Mouse (Mus musculus) thymus, adult 2 months (tissue): ENCODE measurements around the gene Ifit2. TPM values are rescaled to one million over a fixed set of nuclear protein-coding genes. Genes with fewer than 3 reads are reported as not detected.
"Not testable (repeated sequence)": the region's sequence is repeated elsewhere in the genome, so short reads cannot be mapped to it uniquely, and the experiment has no call there.

ENCODE experiments used
- DNase-seq: peaks from one replicate; pipeline ENCODE4 v3.0.0; 2021
- H3K27ac ChIP-seq: fragments of 200-500 bp; 2 replicates; pipeline ENCODE4 v1.5.1; 2012; ENCODE audit warnings: low read length, control low read depth; ENCODE audit not compliant: control insufficient read depth, insufficient read depth
- H3K27me3 ChIP-seq: fragments of 200-500 bp; 2 replicates; pipeline ENCODE4 v1.6.1; 2012; ENCODE audit warnings: mild to moderate bottlenecking, low read length, moderate library complexity, mixed read lengths; ENCODE audit not compliant: control insufficient read depth, insufficient read depth
- H3K36me3 ChIP-seq: fragments of 200-500 bp; 2 replicates; pipeline ENCODE4 v1.6.1; 2012; ENCODE audit warnings: mild to moderate bottlenecking, low read length, moderate library complexity; ENCODE audit not compliant: control insufficient read depth, insufficient read depth
- H3K4me1 ChIP-seq: fragments of 200-500 bp; replicated peaks from 2 replicates; pipeline ENCODE4 v1.6.1; 2012; ENCODE audit warnings: low read length; ENCODE audit not compliant: control insufficient read depth, insufficient read depth
- H3K4me3 ChIP-seq: fragments of 200-500 bp; 2 replicates; pipeline ENCODE4 v1.5.1; 2012; ENCODE audit warnings: mild to moderate bottlenecking, low read length, control low read depth, moderate library complexity; ENCODE audit not compliant: control insufficient read depth, insufficient read depth
- CTCF ChIP-seq: fragments of 200-500 bp; IDR thresholded peaks from 2 replicates; pipeline ENCODE4 v1.5.1; 2012; ENCODE audit warnings: mild to moderate bottlenecking, control low read depth, low read length, moderate library complexity, borderline replicate concordance; ENCODE audit not compliant: control insufficient read depth, poor library complexity, insufficient read depth; ENCODE audit errors: extremely low read depth
- POLR2A ChIP-seq: fragments of 200-500 bp; IDR thresholded peaks from 2 replicates; pipeline ENCODE4 v1.6.1; 2012; ENCODE audit warnings: mild to moderate bottlenecking, low read length, control low read depth, moderate library complexity; ENCODE audit not compliant: control insufficient read depth, poor library complexity, insufficient read depth; ENCODE audit errors: extremely low read depth
- WGBS: fragments of 180-500 bp; shearing (Covaris S2); methylation state at CpG from one replicate; pipeline ENCODE4 v1.1.7; 2018; 5-methylcytosine and 5-hydroxymethylcytosine counted together
- polyA plus RNA-seq: library from polyadenylated mRNA; depleted of rRNA; stranded (reverse); fragments of >200 nt; gene quantifications from 2 replicates; pipeline ENCODE4 v1.2.3, GENCODE M21; 2012

The Ifit2 gene
- polyA plus RNA-seq, 1 experiment = 5.5 TPM

GRCm38 (mm10) chr19:34588959-34589358 is 38.5 kb downstream of the Ifit2 start:
- Histone ChIP-seq H3K4me3 (no peak overlapping the region), H3K36me3 (no peaks in the 10 kb centered on the region), H3K4me1 (peaks cover 4% of the 10 kb centered on the region; the same call in 1 of the 2 replicates), H3K27me3 (no peaks in the 10 kb centered on the region), H3K27ac (no peak overlapping the region)
- TF ChIP-seq POLR2A (no peak), CTCF (no peak)
- no peak for DNase-seq

GRCm38 (mm10) chr19:34593456-34593855 is 43.0 kb downstream of the Ifit2 start:
- H3K36me3 ChIP-seq = no peaks in the 10 kb centered on the region
- WGBS = 97% methylated on average over 2 of the region's 2 CpGs
- no peak for DNase-seq
- H3K27ac ChIP-seq = no peak overlapping the region
- no peak for TF ChIP-seq CTCF
- no peak for TF ChIP-seq POLR2A
- no peaks in the 10 kb centered on the region for H3K27me3 ChIP-seq
- peaks cover 4% of the 10 kb centered on the region for H3K4me1 ChIP-seq
- no peak overlapping the region for H3K4me3 ChIP-seq

- not testable (repeated sequence) for DNase-seq, H3K36me3 ChIP-seq, H3K4me1 ChIP-seq, H3K27ac ChIP-seq, H3K4me3 ChIP-seq, H3K27me3 ChIP-seq
- WGBS = 91% methylated on average over 3 of the region's 3 CpGs
These were observed 44.0 kb downstream of the Ifit2 start for GRCm38 (mm10) chr19:34594523-34594922.

- H3K27ac ChIP-seq = no peak overlapping the region
- TF ChIP-seq CTCF (no peak), POLR2A (no peak)
- H3K4me1 ChIP-seq = peaks cover 6% of the 10 kb centered on the region
- H3K4me3 ChIP-seq = no peak overlapping the region
- no peak for DNase-seq
- H3K27me3 ChIP-seq = no peaks in the 10 kb centered on the region
- no peaks in the 10 kb centered on the region for H3K36me3 ChIP-seq
These were observed 46.3 kb downstream of the Ifit2 start for GRCm38 (mm10) chr19:34596811-34597210.

GRCm38 (mm10) chr19:34598341-34598740 is 47.8 kb downstream of the Ifit2 start:
- Histone ChIP-seq H3K4me3 (no peak overlapping the region), H3K27me3 (no peaks in the 10 kb centered on the region), H3K4me1 (peaks cover 9% of the 10 kb centered on the region), H3K27ac (no peak overlapping the region), H3K36me3 (no peaks in the 10 kb centered on the region)
- WGBS = 87% methylated on average over 2 of the region's 2 CpGs
- no peak for DNase-seq
- TF ChIP-seq POLR2A = no peak
- no peak for TF ChIP-seq CTCF

- not testable (repeated sequence) for DNase-seq, H3K4me1 ChIP-seq, H3K36me3 ChIP-seq
These were observed 48.8 kb downstream of the Ifit2 start for GRCm38 (mm10) chr19:34599250-34599649.

GRCm38 (mm10) chr19:34601888-34602287 is 51.4 kb downstream of the Ifit2 start, which contains the start of gene Ifit1bl1:
Gene Ifit1bl1 (minus strand): TSS chr19:34601956.
- not testable (repeated sequence) for DNase-seq, H3K36me3 ChIP-seq, H3K4me1 ChIP-seq, H3K27me3 ChIP-seq, H3K4me3 ChIP-seq
- 81% methylated on average over 1 of the region's 1 CpGs for WGBS
- 0 out of 2 replicates have a peak within 1 kb of the TSS, but pooled peaks have one; percentile 23 for H3K27ac ChIP-seq

More at GRCm38 (mm10) chr19:34599250-34599649, 48.8 kb downstream of the Ifit2 start:
- H3K27me3 ChIP-seq, H3K27ac ChIP-seq, H3K4me3 ChIP-seq: not testable (repeated sequence)

- Histone ChIP-seq H3K4me1 (peaks cover 3% of the 10 kb centered on the region), H3K27me3 (no peaks in the 10 kb centered on the region), H3K27ac (no peak overlapping the region), H3K36me3 (no peaks in the 10 kb centered on the region), H3K4me3 (no peak overlapping the region)
- TF ChIP-seq POLR2A (no peak), CTCF (no peak)
- WGBS = 97% methylated on average over 3 of the region's 3 CpGs
- DNase-seq = no peak
These were observed 55.0 kb downstream of the Ifit2 start for GRCm38 (mm10) chr19:34605472-34605871.

- H3K4me1 ChIP-seq, H3K27me3 ChIP-seq, H3K4me3 ChIP-seq, DNase-seq, H3K36me3 ChIP-seq: not testable (repeated sequence)
- peak within 1 kb of the TSS; percentile 81 for H3K27ac ChIP-seq
- WGBS = 27% methylated on average over 4 of the region's 4 CpGs
These were observed 57.0 kb downstream of the Ifit2 start, which contains the start of gene Ifit3b for GRCm38 (mm10) chr19:34607237-34608051. Gene Ifit3b (plus strand): TSS chr19:34607970.

GRCm38 (mm10) chr19:34610118-34610517 is 59.6 kb downstream of the Ifit2 start:
- H3K36me3 ChIP-seq, DNase-seq, H3K4me1 ChIP-seq, H3K4me3 ChIP-seq, H3K27me3 ChIP-seq, H3K27ac ChIP-seq: not testable (repeated sequence)
- 84% methylated on average over 3 of the region's 3 CpGs for WGBS
